Mouse (Mus musculus) kidney, adult 2 months (tissue): ENCODE results near the gene Zfp473.

ENCODE experiments used
- CTCF ChIP-seq: fragments of 200-500 bp; conservative IDR thresholded peaks from 2 replicates; pipeline ENCODE4 v1.5.1; 2011; ENCODE audit warnings: low read depth, mild to moderate bottlenecking, control low read depth, low read length, moderate library complexity, mixed read lengths; ENCODE audit not compliant: insufficient read depth, insufficient read length
- POLR2A ChIP-seq: fragments of 200-500 bp; IDR thresholded peaks from one replicate; pipeline ENCODE4 v1.6.1; 2011; ENCODE audit warnings: low read depth, low read length, control low read depth

- TF ChIP-seq POLR2A: no peak
- TF ChIP-seq CTCF: no peak
These were observed 41.0 kb downstream of the Zfp473 start for GRCm38 (mm10) chr7:44709881-44710280.
